Mouse (Mus musculus): ENCODE measurements around the gene BC029722. TPM values are rescaled to one million over a fixed set of nuclear protein-coding genes. Genes with fewer than 3 reads are reported as not detected.

Gene BC029722
- total and polyA plus RNA-seq, 3 experiments, result 12.4 to 33.8 (median 22.7) TPM

GRCm38 (mm10) chr2:155818596-155819391 is 432 bp downstream of the BC029722 start:
- H3K27ac ChIP-seq (ENCODE audit: insufficient read depth, low read depth), result peak overlapping the region; percentile 57
- H3K4me3 ChIP-seq (replicated peaks in 1 of 3; ENCODE audit: low read depth in 2 of 3, low read length in 2 of 3, poor library complexity in 1 of 3), result peak overlapping the region; percentile 77 to 89 (median 87)
- H3K4me2 ChIP-seq (ENCODE audit: insufficient read depth, low read depth, poor library complexity, severe bottlenecking), result peak overlapping the region; percentile 71
- no peaks in the 10 kb centered on the region for H3K27me3 ChIP-seq (replicated peaks)
- H3K36me3 ChIP-seq (replicated peaks in 1 of 2; ENCODE audit: control insufficient read depth in 1 of 2, insufficient read depth in 1 of 2, low read length in 1 of 2), result peaks cover 42 to 65% of the 10 kb centered on the region in 2 experiments
- H3K9ac ChIP-seq (ENCODE audit: insufficient read depth, low read depth), result peak overlapping the region; percentile 90
- H3K9me3 ChIP-seq (replicated peaks; ENCODE audit: low read length), result no peaks in the 10 kb centered on the region
- in situ Hi-C loops (cut with MboI; ENCODE audit: low pct_ligation_motif_present, low pct_unique_long_range_greater_than_20kb, low sequenced_read_pairs), result no loop called here
- peaks cover 21 to 63% of the 10 kb centered on the region in 2 experiments for H3K4me1 ChIP-seq (ENCODE audit: control insufficient read depth in 1 of 2, insufficient read depth in 2 of 2)
- dilution Hi-C loops (cut with MboI; ENCODE audit: extremely low pct_ligation_motif_present, extremely low pct_unique_long_range_greater_than_20kb, low sequenced_read_pairs), result no loop called here
- peaks cover 11% of the 10 kb centered on the region for H3K79me2 ChIP-seq (replicated peaks; ENCODE audit: control insufficient read depth, extremely low read depth, insufficient read depth, poor library complexity, severe bottlenecking)
- DNase-seq (ENCODE audit: extremely low read depth), result peak; percentile 97
- TF ChIP-seq UBTF (IDR thresholded peaks at IDR 0.05; ENCODE audit: low read depth, low read length) (no peak), KAT2A (IDR thresholded peaks at IDR 0.05; ENCODE audit: insufficient replicate concordance, low read length) (0 out of 2 replicates have a peak, but pooled peaks have one; percentile 47), MYC (IDR thresholded peaks at IDR 0.05; ENCODE audit: low read depth, low read length) (peak; percentile 66; the same call in 1 of the 2 replicates), CHD2 (IDR thresholded peaks at IDR 0.05; ENCODE audit: low read length) (peak; percentile 81), USF1 (IDR thresholded peaks at IDR 0.05; ENCODE audit: low read depth, low read length) (no peak), ZMIZ1 (IDR thresholded peaks at IDR 0.05; ENCODE audit: low read depth, low read length) (peak; percentile 96), MAFK (IDR thresholded peaks at IDR 0.05; ENCODE audit: insufficient replicate concordance, low read length) (0 out of 2 replicates have a peak, but pooled peaks have one; percentile 22), GABPA (IDR thresholded peaks at IDR 0.05; ENCODE audit: insufficient replicate concordance, low read depth, low read length) (no peak), MAZ (IDR thresholded peaks at IDR 0.05; ENCODE audit: low read depth, low read length) (0 out of 2 replicates have a peak, but pooled peaks have one; percentile 35), NELFE (IDR thresholded peaks at IDR 0.05; ENCODE audit: low read depth, low read length) (peak; percentile 95), MAX (IDR thresholded peaks at IDR 0.05; ENCODE audit: low read length) (peak; percentile 67; the same call in 1 of the 2 replicates), MXI1 (IDR thresholded peaks at IDR 0.05; ENCODE audit: low read depth, low read length) (peak; percentile 81; the same call in 1 of the 2 replicates), HCFC1 (IDR thresholded peaks at IDR 0.05; ENCODE audit: low read depth, low read length) (peak; percentile 66), POLR2AphosphoS2 (IDR thresholded peaks at IDR 0.05; ENCODE audit: low read depth, low read length) (peak; percentile 99), TBP (conservative IDR thresholded peaks at IDR 0.05; ENCODE audit: low read depth, low read length) (peak; percentile 67; the same call in 1 of the 2 replicates), POLR2A (IDR thresholded peaks at IDR 0.05; ENCODE audit: low read depth, low read length) (peak; percentile 97), E2F4 (IDR thresholded peaks at IDR 0.05; ENCODE audit: insufficient replicate concordance, low read depth, low read length) (no peak), JUND (conservative IDR thresholded peaks at IDR 0.05; ENCODE audit: low read depth, low read length) (no peak), USF2 (conservative IDR thresholded peaks at IDR 0.05; ENCODE audit: low read depth, low read length) (no peak), CTCF (conservative IDR thresholded peaks at IDR 0.05 in 1 of 2, IDR thresholded peaks at IDR 0.05 in 1 of 2; ENCODE audit: low read depth in 2 of 2, low read length in 2 of 2) (no peak), MEF2A (IDR thresholded peaks at IDR 0.05; ENCODE audit: borderline replicate concordance, low read depth, low read length) (0 out of 2 replicates have a peak, but pooled peaks have one; percentile 31), TCF12 (IDR thresholded peaks at IDR 0.05; ENCODE audit: low read depth, low read length) (peak; percentile 91), ELF1 (IDR thresholded peaks at IDR 0.05; ENCODE audit: low read depth, low read length) (peak; percentile 80), SIN3A (IDR thresholded peaks at IDR 0.05; ENCODE audit: low read length) (peak; percentile 70; the same call in 1 of the 2 replicates), JUN (IDR thresholded peaks at IDR 0.05; ENCODE audit: insufficient read depth, low read depth, low read length) (no peak), IRF4 (IDR thresholded peaks at IDR 0.05; ENCODE audit: low read depth, low read length) (peak; percentile 69; the same call in 1 of the 2 replicates), ETS1 (conservative IDR thresholded peaks at IDR 0.05; ENCODE audit: low read depth, low read length) (peak; percentile 35; the same call in 1 of the 2 replicates), NRF1 (IDR thresholded peaks at IDR 0.05; ENCODE audit: low read depth, low read length) (peak; percentile 50), BHLHE40 (IDR thresholded peaks at IDR 0.05; ENCODE audit: low read depth, low read length) (peak; percentile 79)

All from CH12.LX (cell line).